Mouse (Mus musculus) spleen, adult 2 months (tissue): ENCODE data around the gene Fkbp2. TPM values are rescaled to one million over a fixed set of nuclear protein-coding genes. Genes with fewer than 3 reads are reported as not detected.

Experiments
- DNase-seq, 2 experiments: peaks; one replicate each; pipeline versions ENCODE4 v3.0.0 to v3.0.0-alpha.2; 2012 to 2021; ENCODE audit warnings: low spot score in 2 of 2, low read depth in 1 of 2
- H3K27ac ChIP-seq: fragments of 200-500 bp; 2 replicates; pipeline ENCODE4 v1.5.1; 2012; ENCODE audit warnings: low read length, inconsistent platforms; ENCODE audit not compliant: insufficient read depth
- H3K27me3 ChIP-seq: fragments of 200-500 bp; 2 replicates; pipeline ENCODE4 v1.6.1; 2012; ENCODE audit warnings: mild to moderate bottlenecking, moderate library complexity, low read length, inconsistent platforms; ENCODE audit not compliant: control insufficient read depth, insufficient read depth
- H3K36me3 ChIP-seq: fragments of 200-500 bp; 2 replicates; pipeline ENCODE4 v1.6.1; 2012; ENCODE audit warnings: mild to moderate bottlenecking, low read length, inconsistent platforms; ENCODE audit not compliant: control insufficient read depth, insufficient read depth
- H3K4me1 ChIP-seq: fragments of 200-500 bp; 2 replicates; pipeline ENCODE4 v1.6.1; 2011; ENCODE audit warnings: inconsistent platforms; ENCODE audit not compliant: control insufficient read depth, insufficient read depth, insufficient read length
- H3K4me3 ChIP-seq: fragments of 200-500 bp; 2 replicates; pipeline ENCODE4 v1.5.1; 2011; ENCODE audit warnings: mild to moderate bottlenecking, inconsistent platforms; ENCODE audit not compliant: insufficient read depth, insufficient read length; ENCODE audit errors: extremely low read depth
- CTCF ChIP-seq: fragments of 200-500 bp; IDR thresholded peaks from 2 replicates; pipeline ENCODE4 v1.5.1; 2011; ENCODE audit warnings: mild to moderate bottlenecking, inconsistent platforms; ENCODE audit not compliant: insufficient read depth, insufficient read length, insufficient replicate concordance; ENCODE audit errors: extremely low read depth
- POLR2A ChIP-seq: fragments of 200-500 bp; IDR thresholded peaks from 2 replicates; pipeline ENCODE4 v1.6.1; 2011; ENCODE audit warnings: low read depth, low read length, inconsistent platforms
- WGBS: fragments of 180-500 bp; shearing (Covaris S2); methylation state at CpG from one replicate; pipeline ENCODE4 v1.1.7; 2018; 5-methylcytosine and 5-hydroxymethylcytosine counted together
- polyA plus RNA-seq: library from polyadenylated mRNA; depleted of rRNA; stranded (reverse); fragments of >200 nt; gene quantifications from 2 replicates; pipeline ENCODE4 v1.2.3, GENCODE M21; 2012

Fkbp2 gene
- polyA plus RNA-seq, 1 experiment, result 22.1 TPM

DNA sequence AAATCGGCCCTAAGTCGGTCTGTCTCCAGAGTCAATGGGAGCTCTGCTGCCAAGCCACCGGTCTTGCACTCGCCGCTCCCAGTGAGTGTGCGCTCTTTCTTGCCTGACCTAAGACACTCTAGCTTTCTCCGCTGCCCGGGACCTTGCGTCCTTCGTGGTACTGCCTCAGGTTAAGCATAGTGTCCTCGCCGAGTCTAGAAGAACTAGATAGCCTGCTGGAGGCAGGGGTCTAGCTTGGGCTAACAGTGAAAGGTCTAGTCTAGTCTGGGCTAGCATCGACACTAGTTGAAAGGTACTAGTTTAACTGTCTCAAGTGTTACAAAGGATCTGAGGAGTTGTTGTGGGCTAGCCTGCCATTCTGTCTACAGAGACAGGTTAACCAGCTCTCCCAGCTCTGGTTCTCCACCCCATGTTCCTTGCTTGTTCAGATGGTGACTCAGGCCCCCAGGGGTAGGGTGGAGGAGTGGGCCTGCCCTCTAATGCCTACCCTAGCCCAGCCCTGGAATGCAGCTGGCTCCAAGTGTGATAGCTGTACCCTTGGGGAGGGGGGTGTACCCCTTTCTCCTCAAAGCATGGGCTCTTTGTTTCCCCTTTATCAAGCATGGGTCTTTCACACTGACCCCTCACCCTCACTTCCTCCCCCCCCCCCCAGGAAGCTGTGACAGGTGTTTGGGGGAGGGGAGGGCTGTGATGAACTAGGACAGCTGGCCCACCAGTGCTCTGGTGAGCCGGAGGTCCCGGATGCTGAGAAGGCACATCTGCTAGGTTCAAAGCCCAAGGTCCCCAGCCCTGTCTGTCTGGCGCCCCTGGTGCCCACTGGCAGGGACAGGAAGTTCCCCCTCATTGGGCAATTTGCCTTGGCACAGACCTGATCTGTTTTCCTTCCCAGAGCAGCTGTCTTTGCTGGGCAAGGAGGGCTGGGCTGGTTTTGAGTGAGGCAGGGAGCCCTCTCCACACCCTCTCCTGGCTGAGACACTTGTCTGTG, 4.5 kb downstream of the Fkbp2 start, which contains the start of gene Plcb3:
Gene Plcb3 (minus strand): TSS at position 934 of the 985 bp plus-strand sequence.
- peaks cover 18% of the 10 kb centered on the region for H3K4me1 ChIP-seq
- H3K27me3 ChIP-seq, result no peaks in the 10 kb centered on the region
- peak; percentile 25 to 45 for DNase-seq
- peak within 1 kb of the TSS; percentile 65 for H3K4me3 ChIP-seq
- TF ChIP-seq POLR2A (no peak), CTCF (0 out of 2 replicates have a peak, but pooled peaks have one; percentile 20)
- under 1% methylated on average over 16 of the region's 16 CpGs for WGBS
- peak within 1 kb of the TSS; percentile 65 for H3K27ac ChIP-seq
- peaks cover 4% of the 10 kb centered on the region; the same call in 1 of the 2 replicates for H3K36me3 ChIP-seq

- TF ChIP-seq POLR2A, result no peak
- no peak for TF ChIP-seq CTCF
- Histone ChIP-seq H3K27me3 (no peaks in the 10 kb centered on the region), H3K4me3 (peak within 1 kb of the TSS; percentile 70), H3K27ac (peak within 1 kb of the TSS; percentile 69), H3K36me3 (peaks cover 4% of the 10 kb centered on the region; the same call in 1 of the 2 replicates), H3K4me1 (peaks cover 22% of the 10 kb centered on the region)
- under 1% methylated on average over 68 of the region's 84 CpGs for WGBS
- peak; percentile 45 to 74 for DNase-seq
These were observed 5.8 kb downstream of the Fkbp2 start, which contains the start of gene Ppp1r14b for GRCm38 (mm10) chr19:6974211-6975205. TSS of gene Ppp1r14b (plus strand) at chr19:6974968.

DNA sequence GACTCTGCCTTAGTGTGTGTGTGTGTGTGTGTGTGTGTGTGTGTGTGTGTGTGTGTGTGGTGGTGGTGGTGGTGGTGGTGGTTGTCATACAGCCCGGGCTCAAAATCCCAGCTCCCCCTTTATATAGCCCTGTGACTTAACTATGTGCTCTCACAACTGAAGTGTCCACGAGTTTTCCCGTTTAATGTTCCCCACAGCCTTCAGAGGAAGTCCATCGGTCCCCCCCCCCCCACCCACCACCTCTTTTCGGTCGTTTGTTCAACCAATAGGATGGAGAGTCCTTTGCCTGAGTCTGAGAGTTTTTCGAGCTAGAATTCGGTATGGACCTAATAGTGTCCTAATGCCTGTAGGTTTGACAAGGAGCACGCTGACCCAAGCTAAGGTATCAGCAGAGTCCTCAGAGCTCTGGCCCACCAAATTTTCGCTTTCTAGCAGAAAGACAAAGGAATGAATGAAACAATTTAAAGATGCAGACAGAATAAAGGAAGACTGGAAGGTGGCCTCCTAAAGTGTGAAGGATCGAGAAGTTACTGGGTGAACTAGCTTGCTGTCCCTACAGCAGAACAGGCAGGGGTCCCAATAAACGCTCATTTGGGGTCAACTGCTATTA, 6.6 kb downstream of the Fkbp2 start:
- no peak for DNase-seq
- Histone ChIP-seq H3K27me3 (no peaks in the 10 kb centered on the region), H3K4me1 (peaks cover 24% of the 10 kb centered on the region), H3K4me3 (no peak overlapping the region), H3K36me3 (peaks cover 4% of the 10 kb centered on the region; the same call in 1 of the 2 replicates), H3K27ac (no peak overlapping the region)
- no peak for TF ChIP-seq POLR2A
- WGBS, result 36% methylated on average over 12 of the region's 12 CpGs

DNA sequence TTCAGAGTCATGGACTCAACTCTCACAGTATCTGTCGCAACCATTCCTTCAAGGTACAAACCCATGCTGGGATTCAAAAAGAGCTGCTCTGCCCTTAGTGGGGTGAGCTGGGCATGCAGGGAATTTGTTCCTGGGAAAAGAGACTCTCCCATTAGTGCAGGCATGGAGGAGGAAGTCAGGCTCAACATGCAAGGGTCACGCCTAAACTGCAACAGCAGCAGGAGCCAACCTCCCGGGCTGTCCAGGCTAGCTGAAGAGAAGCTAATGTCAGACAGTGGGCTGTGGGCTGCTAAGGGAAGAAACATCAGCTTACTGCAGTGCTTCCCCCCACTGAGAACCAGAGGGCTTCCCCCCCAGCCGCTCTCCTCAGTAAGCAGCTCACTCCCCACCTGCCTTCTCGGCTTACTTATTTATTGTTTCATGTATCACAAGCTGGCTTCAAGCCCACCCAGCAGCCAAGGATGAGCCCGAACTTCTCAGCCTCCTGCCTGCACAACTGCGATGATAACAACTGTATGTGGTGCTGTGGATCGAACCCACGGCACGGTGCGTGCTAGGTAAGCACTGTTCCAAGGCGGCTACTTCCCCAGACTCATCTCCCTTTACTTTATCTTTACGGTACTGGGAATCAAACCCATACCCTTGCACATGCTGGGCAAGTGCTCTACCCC, 7.9 kb downstream of the Fkbp2 start:
- 0 out of 2 replicates have a peak, but pooled peaks cover 3% of the 10 kb centered on the region for H3K36me3 ChIP-seq
- no peak overlapping the region for H3K4me3 ChIP-seq
- peaks cover 21% of the 10 kb centered on the region for H3K4me1 ChIP-seq
- no peak for DNase-seq
- 90% methylated on average over 13 of the region's 13 CpGs for WGBS
- no peak overlapping the region for H3K27ac ChIP-seq
- H3K27me3 ChIP-seq, result no peaks in the 10 kb centered on the region
- no peak for TF ChIP-seq CTCF
- no peak for TF ChIP-seq POLR2A

- H3K36me3 ChIP-seq, result no peaks in the 10 kb centered on the region
- no peak overlapping the region for H3K27ac ChIP-seq
- DNase-seq, result no peak
- peaks cover 19% of the 10 kb centered on the region for H3K4me1 ChIP-seq
- WGBS, result 81% methylated on average over 6 of the region's 6 CpGs
- no peaks in the 10 kb centered on the region for H3K27me3 ChIP-seq
- TF ChIP-seq CTCF (no peak), POLR2A (no peak)
- H3K4me3 ChIP-seq, result no peak overlapping the region
These were observed 8.7 kb downstream of the Fkbp2 start for GRCm38 (mm10) chr19:6971644-6972043.
